Mouse (Mus musculus) heart, postnatal 0 days (tissue): Measurements from ENCODE around the gene Pdzd4. TPM values are rescaled to one million over a fixed set of nuclear protein-coding genes. Genes with fewer than 3 reads are reported as not detected.

ENCODE experiments used
- ATAC-seq: fragments of 200-750 bp; cut with Nextera tagmentation; 2 replicates; pipeline ENCODE4 v1.8.0; 2017; ENCODE audit warnings: low read depth, moderate number of reproducible peaks, moderate library complexity; ENCODE audit not compliant: insufficient read depth
- DNase-seq: peaks from one replicate; pipeline ENCODE4 v3.0.0-alpha.2; 2016; ENCODE audit warnings: low spot score
- H3K27ac ChIP-seq: fragments of 300-500 bp; sonication (generic); 2 replicates; pipeline ENCODE4 v1.5.1; 2014; ENCODE audit warnings: low read depth, mild to moderate bottlenecking
- H3K27me3 ChIP-seq: fragments of 300-500 bp; sonication (generic); 2 replicates; pipeline ENCODE4 v1.6.1; 2014; ENCODE audit warnings: low read length, mixed read lengths; ENCODE audit not compliant: control insufficient read depth, insufficient read depth
- H3K36me3 ChIP-seq: fragments of 300-500 bp; sonication (generic); replicated peaks from 2 replicates; pipeline ENCODE4 v1.6.1; 2014; ENCODE audit warnings: low read length, mixed read lengths; ENCODE audit not compliant: control insufficient read depth, insufficient read depth
- H3K4me1 ChIP-seq: fragments of 300-500 bp; sonication (generic); 2 replicates; pipeline ENCODE4 v1.6.1; 2014; ENCODE audit warnings: antibody characterized with exemption; ENCODE audit not compliant: control insufficient read depth, insufficient read depth
- H3K4me2 ChIP-seq: fragments of 300-500 bp; sonication (generic); 2 replicates; pipeline ENCODE4 v1.6.1; 2014; ENCODE audit warnings: low read depth, mild to moderate bottlenecking, low read length, moderate library complexity
- H3K4me3 ChIP-seq: fragments of 300-500 bp; sonication (generic); 2 replicates; pipeline ENCODE4 v1.5.1; 2014; ENCODE audit warnings: low read depth, low read length
- H3K9ac ChIP-seq: fragments of 300-500 bp; sonication (generic); replicated peaks from 2 replicates; pipeline ENCODE4 v1.6.1; 2014; ENCODE audit warnings: low read depth, low read length, mixed read lengths
- H3K9me3 ChIP-seq: fragments of 300-500 bp; sonication (generic); replicated peaks from 2 replicates; pipeline ENCODE4 v1.6.1; 2016; ENCODE audit warnings: low read length; ENCODE audit not compliant: control insufficient read depth
- CTCF ChIP-seq: IDR thresholded peaks from 2 replicates; pipeline ENCODE4 v1.5.1; 2016; ENCODE audit warnings: antibody characterized with exemption, control low read depth, low read depth
- EP300 ChIP-seq: IDR thresholded peaks from 2 replicates; pipeline ENCODE4 v1.6.1; 2016; ENCODE audit warnings: antibody characterized with exemption, low read depth
- WGBS: fragments of 180-500 bp; shearing (Covaris S2); extraction: QIAGEN DNeasy Blood & Tissue Kit; methylation state at CpG from one replicate; pipeline ENCODE4 v1.1.7; 2014; 5-methylcytosine and 5-hydroxymethylcytosine counted together
- polyA plus RNA-seq: library from polyadenylated mRNA; unstranded; fragments of >200 nt; fragmentation: Nextera tagmentation; extraction: Ambion mirVana; gene quantifications from 2 replicates; pipeline ENCODE4 v1.2.1, GENCODE M21; 2015
- total RNA-seq: library from RNA; depleted of rRNA; stranded (reverse); fragments of >200 nt; gene quantifications from 2 replicates; pipeline ENCODE4 v1.2.3, GENCODE M21; 2014; ENCODE audit warnings: low replicate concordance

The Pdzd4 gene
- total and polyA plus RNA-seq, 2 experiments from 2014 or later: 0.08 to 2.6 TPM

- TF ChIP-seq EP300 (no peak), CTCF (no peak)
- no peaks in the 10 kb centered on the region for H3K27me3 ChIP-seq
- peaks cover 9% of the 10 kb centered on the region; the same call in 1 of the 2 replicates for H3K36me3 ChIP-seq
- H3K4me3 ChIP-seq: no peak overlapping the region
- no peak overlapping the region for H3K4me2 ChIP-seq
- no peaks in the 10 kb centered on the region; the same call in 1 of the 2 replicates for H3K4me1 ChIP-seq
- 10% methylated on average over 1 of the region's 1 CpGs for WGBS
- H3K9me3 ChIP-seq: no peaks in the 10 kb centered on the region
- H3K9ac ChIP-seq: no peak overlapping the region
- no peak for ATAC-seq
- no peak for DNase-seq
- no peak overlapping the region for H3K27ac ChIP-seq
These were observed 31.3 kb downstream of the Pdzd4 start for GRCm38 (mm10) chrX:73793505-73793904.

- no peaks in the 10 kb centered on the region for H3K27me3 ChIP-seq
- TF ChIP-seq EP300 (no peak), CTCF (no peak)
- DNase-seq: no peak
- H3K36me3 ChIP-seq: peaks cover 9% of the 10 kb centered on the region; the same call in 1 of the 2 replicates
- no peak overlapping the region for H3K27ac ChIP-seq
- no peak for ATAC-seq
- no peaks in the 10 kb centered on the region for H3K9me3 ChIP-seq
- H3K4me3 ChIP-seq: no peak overlapping the region
- H3K9ac ChIP-seq: no peak overlapping the region
- no peaks in the 10 kb centered on the region; the same call in 1 of the 2 replicates for H3K4me1 ChIP-seq
- no peak overlapping the region for H3K4me2 ChIP-seq
These were observed 31.7 kb downstream of the Pdzd4 start for GRCm38 (mm10) chrX:73793039-73793438.

GRCm38 (mm10) chrX:73788501-73788900, 36.3 kb downstream of the Pdzd4 start:
- peaks cover 9% of the 10 kb centered on the region; the same call in 1 of the 2 replicates for H3K36me3 ChIP-seq
- 84% methylated on average over 1 of the region's 1 CpGs for WGBS
- TF ChIP-seq EP300 (no peak), CTCF (no peak)
- H3K4me2 ChIP-seq: no peak overlapping the region
- no peak overlapping the region for H3K27ac ChIP-seq
- ATAC-seq (no peak), DNase-seq (no peak)
- peaks cover 10% of the 10 kb centered on the region; the same call in 1 of the 2 replicates for H3K4me1 ChIP-seq
- H3K9ac ChIP-seq: no peak overlapping the region
- H3K27me3 ChIP-seq: no peaks in the 10 kb centered on the region
- H3K4me3 ChIP-seq: no peak overlapping the region
- no peaks in the 10 kb centered on the region for H3K9me3 ChIP-seq

GRCm38 (mm10) chrX:73787225-73787558, 37.6 kb downstream of the Pdzd4 start:
- ATAC-seq (peak; percentile 9; the same call in 1 of the 2 replicates), DNase-seq (no peak)
- 10% methylated on average over 18 of the region's 22 CpGs for WGBS
- Histone ChIP-seq H3K9me3 (no peaks in the 10 kb centered on the region), H3K9ac (peak overlapping the region; percentile 78), H3K27me3 (no peaks in the 10 kb centered on the region), H3K4me3 (peak overlapping the region; percentile 58), H3K36me3 (peaks cover 10% of the 10 kb centered on the region; the same call in 1 of the 2 replicates), H3K4me1 (peaks cover 10% of the 10 kb centered on the region; the same call in 1 of the 2 replicates), H3K27ac (peak overlapping the region; percentile 97), H3K4me2 (peak overlapping the region; percentile 74)
- TF ChIP-seq EP300 (no peak), CTCF (no peak)

- H3K4me3 ChIP-seq: peak within 1 kb of the TSS; percentile 58
- peak within 1 kb of the TSS; percentile 74 for H3K4me2 ChIP-seq
- no peaks in the 10 kb centered on the region for H3K9me3 ChIP-seq
- peak; percentile 95 for DNase-seq
- ATAC-seq: peak; percentile 93
- peaks cover 12% of the 10 kb centered on the region; the same call in 1 of the 2 replicates for H3K36me3 ChIP-seq
- peak within 1 kb of the TSS; percentile 78 for H3K9ac ChIP-seq
- H3K27me3 ChIP-seq: no peaks in the 10 kb centered on the region
- H3K4me1 ChIP-seq: peaks cover 10% of the 10 kb centered on the region; the same call in 1 of the 2 replicates
- WGBS: 20% methylated on average over 50 of the region's 52 CpGs
- TF ChIP-seq CTCF: peak; percentile 38
- TF ChIP-seq EP300: peak; percentile 88
- peak within 1 kb of the TSS; percentile 97 for H3K27ac ChIP-seq
These were observed 38.2 kb downstream of the Pdzd4 start, which contains the start of the genes Idh3g and Ssr4 for GRCm38 (mm10) chrX:73786364-73787224. Gene Idh3g, minus strand, starts transcription at chrX:73786897. Gene Ssr4, plus strand, starts transcription at chrX:73787028.
